Mouse (Mus musculus) bone marrow, adult 2 months (tissue): ENCODE data around the gene Tbx21. TPM values are rescaled to one million over a fixed set of nuclear protein-coding genes. Genes with fewer than 3 reads are reported as not detected.
A peak's percentile ranks its signal among the peaks of the same experiment; 100 is the strongest.

Experiments
- H3K27ac ChIP-seq: fragments of 200-500 bp; 2 replicates; pipeline ENCODE4 v1.5.1; 2012; ENCODE audit warnings: low read depth, mild to moderate bottlenecking, control low read depth, inconsistent platforms, low read length; ENCODE audit not compliant: control insufficient read depth, poor library complexity, insufficient read depth
- H3K4me1 ChIP-seq: fragments of 200-500 bp; 2 replicates; pipeline ENCODE4 v1.6.1; 2011; ENCODE audit warnings: low read length; ENCODE audit not compliant: control insufficient read depth, insufficient read depth
- H3K4me3 ChIP-seq: fragments of 200-500 bp; replicated peaks from 2 replicates; pipeline ENCODE3; 2011; ENCODE audit warnings: mild to moderate bottlenecking, low read depth, low read length, control low read depth; ENCODE audit not compliant: control insufficient read depth
- CTCF ChIP-seq: fragments of 200-500 bp; IDR thresholded peaks from 2 replicates; pipeline ENCODE4 v1.5.1; 2011; ENCODE audit warnings: low read length, control low read depth; ENCODE audit not compliant: control insufficient read depth, insufficient read depth
- POLR2A ChIP-seq: fragments of 200-500 bp; IDR thresholded peaks from 2 replicates; pipeline ENCODE4 v1.6.1; 2011; ENCODE audit warnings: low read depth, mild to moderate bottlenecking, control low read depth, low read length, borderline replicate concordance; ENCODE audit not compliant: control insufficient read depth
- WGBS: fragments of 180-500 bp; shearing (Covaris S2); methylation state at CpG from one replicate; pipeline ENCODE4 v1.1.7; 2018; 5-methylcytosine and 5-hydroxymethylcytosine counted together
- polyA plus RNA-seq: library from polyadenylated mRNA; stranded (reverse); fragments of >200 nt; gene quantifications from 2 replicates; pipeline ENCODE4 v1.2.4, GENCODE M21; 2011; ENCODE audit warnings: low replicate concordance; ENCODE audit not compliant: missing spikeins, insufficient read depth, insufficient read length

Gene Tbx21
- 0.77 and 2.2 TPM in 2 replicates for polyA plus RNA-seq

DNA sequence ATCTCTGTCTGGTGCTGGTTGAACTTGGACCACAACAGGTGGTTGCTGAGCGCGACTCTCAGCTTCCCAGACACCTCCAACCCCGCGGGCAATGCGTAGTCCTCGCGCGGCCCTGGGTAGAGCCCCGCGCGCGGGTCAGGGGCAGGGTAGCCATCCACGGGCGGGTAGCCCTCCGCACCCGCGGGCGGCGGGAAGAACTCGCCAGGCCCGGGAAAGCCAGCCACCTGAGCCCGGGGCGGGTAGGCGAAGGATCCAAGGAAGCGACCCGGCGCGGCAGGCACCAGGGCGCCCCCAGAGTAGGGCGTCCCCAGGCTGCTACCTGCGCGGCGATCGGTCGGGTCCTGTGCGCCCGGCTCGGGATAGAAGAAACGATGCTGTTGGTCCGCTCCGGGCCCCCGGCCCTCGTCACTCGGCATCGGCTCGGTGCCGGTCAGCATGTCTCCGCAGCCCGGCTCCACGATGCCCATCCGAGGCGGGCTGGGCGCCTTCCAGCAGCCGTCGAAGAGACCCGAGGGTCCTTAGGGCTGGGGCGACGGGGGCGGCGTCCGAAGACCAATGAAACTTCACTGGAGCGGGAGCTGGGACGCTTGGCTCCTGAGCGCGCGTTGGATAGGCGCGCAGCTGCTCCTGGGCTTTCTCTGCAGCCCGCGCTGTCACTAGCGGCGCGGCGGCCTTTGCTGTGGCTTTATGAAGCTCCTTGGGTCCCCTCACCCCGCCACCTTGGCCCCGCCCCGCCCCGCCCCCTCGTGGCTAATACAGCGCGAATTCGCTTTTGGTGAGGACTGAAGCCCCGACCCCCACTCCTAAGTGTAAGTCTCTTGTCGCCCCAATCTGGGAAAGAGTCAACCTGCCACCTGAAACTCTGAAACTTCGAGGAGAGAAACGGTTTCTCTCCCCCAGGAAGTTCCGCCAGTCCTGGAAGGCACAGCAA lies at the start of gene Tbx21:
Tbx21 (minus strand) TSS at position 661 of the 931 bp plus-strand sequence.
- Histone ChIP-seq H3K4me3 (peak within 1 kb of the TSS; percentile 52), H3K4me1 (no peaks in the 10 kb centered on the region), H3K27ac (peak within 1 kb of the TSS; percentile 38; the same call in 1 of the 2 replicates)
- WGBS, result under 1% methylated on average over 87 of the region's 87 CpGs
- TF ChIP-seq POLR2A (no peak), CTCF (no peak)

DNA sequence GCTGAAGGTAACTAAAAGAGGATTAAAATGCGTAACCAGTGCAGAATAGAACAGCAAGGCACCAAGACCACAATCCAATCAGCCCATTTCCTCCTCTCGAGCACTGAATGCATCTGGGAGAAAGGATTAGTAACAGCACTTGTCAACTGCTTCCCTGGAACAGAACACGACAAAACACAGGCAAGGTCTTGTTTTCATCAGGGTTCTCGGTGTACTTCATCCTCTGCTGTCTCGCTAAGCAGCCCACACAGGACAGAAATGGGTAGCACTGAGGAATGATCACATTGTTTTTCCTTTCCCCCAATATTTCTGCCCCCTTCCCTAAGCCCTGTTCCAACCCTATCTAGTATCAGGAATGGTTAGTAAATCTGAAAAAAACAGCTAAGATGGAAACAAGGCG lies 45.2 kb upstream of the Tbx21 start:
- no peak overlapping the region for H3K4me3 ChIP-seq
- no peaks in the 10 kb centered on the region for H3K4me1 ChIP-seq
- TF ChIP-seq POLR2A, result no peak
- TF ChIP-seq CTCF, result no peak
- WGBS, result 84% methylated on average over 6 of the region's 6 CpGs
- H3K27ac ChIP-seq, result no peak overlapping the region

DNA sequence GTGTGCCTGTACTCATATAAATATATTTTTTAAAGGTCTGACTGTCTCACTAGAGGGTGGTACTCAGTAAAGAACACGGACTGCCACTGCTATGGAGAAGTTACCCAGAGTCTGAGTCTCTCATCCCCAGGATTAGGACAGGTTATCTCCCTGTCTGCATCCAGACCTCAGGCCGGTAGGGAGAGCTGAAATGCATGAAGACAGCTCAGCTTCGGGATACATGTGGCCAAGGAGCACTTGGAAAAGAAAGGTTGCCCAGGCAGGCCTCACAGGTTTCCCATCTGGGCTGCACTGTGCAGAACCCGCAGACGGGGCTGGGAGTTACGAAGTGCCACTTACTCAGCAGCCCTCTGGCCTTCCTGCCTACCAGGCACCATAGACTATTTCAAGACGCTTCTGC lies 41.9 kb upstream of the Tbx21 start:
- WGBS, result 46% methylated on average over 7 of the region's 7 CpGs
- H3K27ac ChIP-seq, result no peak overlapping the region

DNA sequence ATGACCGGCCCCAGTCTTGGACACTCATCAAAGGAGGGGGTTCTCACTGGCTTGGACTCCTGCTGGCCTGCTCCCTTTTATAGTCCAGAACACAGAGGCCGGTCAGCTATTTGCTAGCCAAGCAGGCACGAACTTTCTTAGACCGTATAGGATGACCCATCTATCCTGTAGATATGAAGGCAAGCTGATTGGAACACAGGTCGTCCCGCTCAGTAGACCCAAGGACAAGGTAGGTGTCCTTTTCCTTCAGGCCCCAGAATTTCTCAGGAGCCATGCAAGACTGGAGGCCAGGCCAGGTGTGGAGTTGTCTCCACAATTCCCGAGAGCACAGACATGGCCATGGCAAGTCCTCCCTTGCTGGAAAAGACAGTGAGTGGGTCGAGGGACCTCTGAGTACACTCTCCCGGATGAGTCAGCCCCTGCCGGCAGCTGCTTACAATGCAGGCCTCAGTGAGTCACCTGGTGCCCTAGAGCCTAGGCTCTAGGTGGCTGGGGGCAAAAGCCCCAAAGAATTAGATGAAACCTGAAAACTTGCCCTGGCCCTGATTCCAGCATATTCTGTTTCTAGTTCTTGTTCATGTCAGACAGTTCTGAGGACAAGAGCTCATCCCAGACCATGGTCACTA lies 37.6 kb upstream of the Tbx21 start:
- no peak for TF ChIP-seq POLR2A
- no peak for TF ChIP-seq CTCF
- Histone ChIP-seq H3K4me3 (no peak overlapping the region), H3K4me1 (no peaks in the 10 kb centered on the region), H3K27ac (no peak overlapping the region)
- 70% methylated on average over 10 of the region's 10 CpGs for WGBS

More for the DNA sequence above, 41.9 kb upstream of the Tbx21 start:
- Histone ChIP-seq H3K4me1 (no peaks in the 10 kb centered on the region), H3K4me3 (no peak overlapping the region)
- TF ChIP-seq CTCF, result no peak
- no peak for TF ChIP-seq POLR2A

DNA sequence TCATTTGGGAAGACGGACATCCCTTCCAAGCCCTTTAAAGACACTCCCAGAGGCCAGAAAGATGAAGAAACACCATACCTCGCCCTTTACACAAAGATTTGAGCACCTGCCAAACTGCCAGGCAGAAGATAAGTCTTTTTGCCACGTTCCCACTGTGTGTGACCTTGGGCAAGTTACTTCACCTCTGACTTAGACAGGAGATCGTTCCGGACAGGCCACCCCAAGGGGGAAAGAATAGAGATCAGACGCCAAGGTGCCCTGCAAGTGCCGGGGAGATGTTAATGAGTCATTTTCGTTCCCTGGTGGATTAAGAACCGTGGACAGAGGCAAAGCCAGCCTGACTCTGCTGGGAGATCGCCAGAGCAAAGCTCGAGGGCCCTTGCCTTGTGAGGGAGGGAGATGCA lies 36.9 kb upstream of the Tbx21 start:
- TF ChIP-seq CTCF (no peak), POLR2A (no peak)
- WGBS, result 11% methylated on average over 11 of the region's 11 CpGs
- no peak overlapping the region for H3K4me3 ChIP-seq
- no peak overlapping the region for H3K27ac ChIP-seq
- H3K4me1 ChIP-seq, result no peaks in the 10 kb centered on the region

DNA sequence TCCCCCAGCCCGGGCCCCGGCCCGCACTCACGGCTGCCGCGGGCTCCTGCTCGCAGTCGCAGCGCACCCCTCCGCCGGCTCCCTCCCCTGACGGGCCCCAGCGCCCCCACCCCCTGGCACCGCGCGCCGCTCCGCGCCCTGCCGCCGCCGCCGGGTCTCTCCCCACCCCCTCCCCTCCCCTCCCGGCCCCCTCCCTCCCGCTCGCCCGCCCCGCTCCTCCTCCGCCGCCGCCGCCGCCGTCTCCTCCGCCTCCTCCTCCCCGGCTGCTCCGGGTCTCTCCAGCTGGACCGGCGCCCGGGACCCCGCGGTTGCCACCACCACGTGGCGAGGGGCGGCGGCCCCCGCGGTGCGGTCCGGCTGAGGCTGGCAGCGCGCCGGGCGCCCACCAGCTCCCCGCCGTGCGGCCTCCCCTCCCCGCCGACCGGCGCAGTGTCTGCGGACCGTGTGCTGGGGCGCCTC lies 36.2 kb upstream of the Tbx21 start, which contains the start of gene Tbkbp1:
Tbkbp1 (minus strand) TSS at position 153 of the 459 bp plus-strand sequence.
- Histone ChIP-seq H3K4me3 (peak within 1 kb of the TSS; percentile 79), H3K4me1 (no peaks in the 10 kb centered on the region), H3K27ac (peak within 1 kb of the TSS; percentile 54)
- TF ChIP-seq CTCF (no peak), POLR2A (no peak)
- WGBS, result under 1% methylated on average over 55 of the region's 64 CpGs

DNA sequence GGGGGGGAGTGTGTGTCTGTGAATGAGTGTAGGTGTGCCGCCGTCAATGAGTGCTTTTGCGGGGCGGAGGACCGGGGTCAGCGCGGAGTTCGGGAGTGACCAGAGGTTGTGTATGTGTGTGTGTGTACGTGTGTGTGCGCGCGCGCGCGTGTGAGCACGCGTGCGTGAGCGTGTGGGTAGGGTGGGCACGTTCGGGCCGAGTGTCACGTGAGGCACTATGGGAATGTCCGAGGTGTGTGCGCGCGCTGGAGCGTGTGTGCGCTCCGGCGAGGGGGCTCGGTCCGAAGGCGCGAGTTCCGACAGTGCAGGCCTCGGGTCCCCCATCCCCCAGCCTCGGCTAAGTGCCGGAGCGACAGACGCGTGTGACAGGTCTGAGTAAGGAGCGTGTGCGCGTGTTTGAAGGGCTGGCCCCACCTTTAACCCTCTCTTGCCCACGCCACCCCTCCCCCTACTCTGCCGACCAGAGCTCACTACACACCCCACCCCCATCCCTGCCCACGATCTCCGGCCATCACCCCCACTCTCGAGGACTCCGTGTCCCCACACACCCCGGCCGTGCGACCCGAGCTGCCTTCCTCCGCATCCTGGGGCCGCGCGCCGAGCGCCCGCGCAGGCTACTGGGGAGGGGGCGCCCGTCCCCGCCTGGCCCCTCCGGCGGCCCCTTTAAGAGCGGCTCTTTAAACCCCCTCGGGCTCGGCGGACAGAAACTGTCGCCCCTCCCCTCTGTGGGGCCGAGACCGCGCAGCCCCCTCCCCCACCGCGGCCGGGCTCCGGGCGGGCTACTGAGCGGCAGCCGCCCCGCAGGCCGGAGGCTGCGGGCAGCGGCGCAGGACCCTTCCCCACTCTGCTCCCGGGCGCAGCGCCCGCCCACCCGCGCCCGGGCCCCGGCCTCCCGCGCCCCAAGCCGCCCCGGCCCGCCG lies 35.5 kb upstream of the Tbx21 start:
- TF ChIP-seq POLR2A (peak; percentile 40; the same call in 1 of the 2 replicates), CTCF (no peak)
- Histone ChIP-seq H3K4me1 (no peaks in the 10 kb centered on the region), H3K4me3 (peak overlapping the region; percentile 79), H3K27ac (peak overlapping the region; percentile 54)
- under 1% methylated on average over 92 of the region's 102 CpGs for WGBS

DNA sequence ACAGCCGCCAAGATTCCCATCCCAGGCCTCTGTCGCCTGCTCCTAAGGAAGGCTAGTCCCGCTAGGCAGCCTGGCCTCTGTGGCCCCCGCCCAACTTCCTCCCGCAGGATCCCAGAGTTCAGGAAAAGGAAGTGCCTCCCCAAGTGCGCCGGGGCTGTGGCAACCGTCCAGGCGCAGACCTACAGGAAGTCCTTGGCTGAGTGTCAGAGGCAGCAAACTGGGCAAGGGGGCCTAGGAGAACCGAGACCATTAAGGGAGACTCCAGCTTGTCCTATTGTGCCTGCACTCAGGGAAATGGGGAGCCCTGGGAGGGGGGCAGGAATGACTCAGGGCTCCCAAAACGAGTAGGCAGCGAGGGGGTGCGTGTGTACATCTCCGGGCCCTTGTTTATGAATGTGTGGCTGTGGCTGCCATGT lies 34.9 kb upstream of the Tbx21 start:
- Histone ChIP-seq H3K4me3 (peak overlapping the region; percentile 79), H3K27ac (peak overlapping the region; percentile 54), H3K4me1 (no peaks in the 10 kb centered on the region)
- TF ChIP-seq CTCF (no peak), POLR2A (0 out of 2 replicates have a peak, but pooled peaks have one; percentile 46)
- 3% methylated on average over 14 of the region's 14 CpGs for WGBS
